Mouse (Mus musculus) neural tube, embryonic 13.5 days (tissue): ENCODE measurements at regions not wholly inside any gene's neighbourhood (a gene's known extent, or its start where the extent isn't known, plus 50 kb on each side); places are given as distances from the start of the nearest gene placed in this dataset.

Experiments used
- ATAC-seq: fragments of 200-750 bp; cut with Nextera tagmentation; 2 replicates; pipeline ENCODE4 v1.8.0; 2017; ENCODE audit warnings: low read depth, mild to moderate bottlenecking, moderate TSS enrichment, moderate library complexity
- H3K27ac ChIP-seq: fragments of 300-500 bp; sonication (generic); replicated peaks from 2 replicates; pipeline ENCODE4 v1.5.1; 2015; ENCODE audit warnings: moderate library complexity, mild to moderate bottlenecking, inconsistent platforms
- H3K27me3 ChIP-seq: fragments of 300-500 bp; sonication (generic); 2 replicates; pipeline ENCODE4 v1.6.1; 2015; ENCODE audit warnings: mild to moderate bottlenecking, inconsistent platforms
- H3K36me3 ChIP-seq: fragments of 300-500 bp; sonication (generic); 2 replicates; pipeline ENCODE4 v1.6.1; 2015; ENCODE audit warnings: mild to moderate bottlenecking, inconsistent platforms
- H3K4me1 ChIP-seq: fragments of 300-500 bp; sonication (generic); replicated peaks from 2 replicates; pipeline ENCODE4 v1.6.1; 2015; ENCODE audit warnings: inconsistent platforms
- H3K4me2 ChIP-seq: fragments of 300-500 bp; sonication (generic); 2 replicates; pipeline ENCODE4 v1.6.1; 2015; ENCODE audit warnings: inconsistent platforms, mild to moderate bottlenecking, moderate library complexity
- H3K4me3 ChIP-seq: fragments of 300-500 bp; sonication (generic); 2 replicates; pipeline ENCODE4 v1.5.1; 2015; ENCODE audit warnings: mild to moderate bottlenecking, inconsistent platforms
- H3K9ac ChIP-seq: fragments of 300-500 bp; sonication (generic); 2 replicates; pipeline ENCODE4 v1.6.1; 2015; ENCODE audit warnings: moderate library complexity, mild to moderate bottlenecking, inconsistent platforms
- H3K9me3 ChIP-seq: fragments of 300-500 bp; sonication (generic); 2 replicates; pipeline ENCODE4 v1.6.1; 2016; ENCODE audit warnings: inconsistent platforms
- WGBS: fragments of 180-500 bp; shearing (Covaris S2); methylation state at CpG from one replicate; pipeline ENCODE4 v1.1.7; 2015; 5-methylcytosine and 5-hydroxymethylcytosine counted together

DNA sequence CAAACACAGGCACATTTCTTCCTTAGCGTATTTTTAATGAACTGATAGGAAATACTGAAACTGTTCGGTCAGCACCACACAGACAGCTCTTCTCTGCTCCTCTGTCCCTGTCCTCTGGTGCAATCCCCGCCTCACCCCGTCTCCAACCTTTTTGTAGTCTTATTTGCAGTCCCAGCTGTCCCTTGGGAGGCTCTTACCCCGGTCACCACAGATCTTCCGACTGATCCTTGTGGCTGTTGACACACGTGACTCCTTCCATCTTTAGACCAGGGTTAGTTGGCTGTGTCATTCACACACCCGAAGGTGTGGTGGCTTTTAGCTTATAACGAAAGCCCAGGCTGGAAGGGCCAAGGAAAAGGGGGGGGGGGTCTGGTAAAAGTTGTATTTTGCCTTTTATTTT, 56.4 kb downstream of the Cyp26a1 start:
- no peak overlapping the region for H3K27ac ChIP-seq
- no peaks in the 10 kb centered on the region for H3K36me3 ChIP-seq
- no peak for ATAC-seq
- WGBS: 89% methylated on average over 9 of the region's 9 CpGs
- H3K9me3 ChIP-seq: 0 out of 2 replicates have a peak, but pooled peaks cover 4% of the 10 kb centered on the region
- no peak overlapping the region for H3K4me2 ChIP-seq
- H3K27me3 ChIP-seq: no peaks in the 10 kb centered on the region
- H3K4me1 ChIP-seq: no peaks in the 10 kb centered on the region
- no peak overlapping the region for H3K9ac ChIP-seq
- no peak overlapping the region for H3K4me3 ChIP-seq

DNA sequence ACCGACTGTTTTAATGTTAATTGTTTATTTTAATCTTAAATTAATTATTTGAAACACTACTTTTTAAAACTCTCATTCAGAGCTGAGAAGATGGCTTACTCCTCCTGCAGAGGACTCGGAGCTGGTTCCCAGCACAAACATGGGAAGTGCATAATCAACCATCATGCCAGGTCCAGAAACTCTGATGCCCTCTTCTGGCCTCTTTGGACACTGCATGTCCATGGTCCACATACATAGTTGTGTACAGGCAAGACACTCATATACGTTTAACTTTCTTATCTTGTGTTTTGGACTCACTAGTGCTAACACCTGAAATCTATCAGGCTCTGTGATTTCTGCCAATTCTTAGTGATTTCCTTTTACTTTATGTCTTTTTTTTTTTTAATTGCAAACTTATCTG, 57.8 kb downstream of the Cyp26a1 start:
- Histone ChIP-seq H3K4me3 (no peak overlapping the region), H3K27me3 (no peaks in the 10 kb centered on the region), H3K9ac (no peak overlapping the region), H3K27ac (no peak overlapping the region), H3K4me1 (no peaks in the 10 kb centered on the region), H3K9me3 (0 out of 2 replicates have a peak, but pooled peaks cover 4% of the 10 kb centered on the region), H3K36me3 (no peaks in the 10 kb centered on the region), H3K4me2 (no peak overlapping the region)
- no peak for ATAC-seq
- whole genome bisulfite sequencing: 91% methylated on average over 3 of the region's 3 CpGs

DNA sequence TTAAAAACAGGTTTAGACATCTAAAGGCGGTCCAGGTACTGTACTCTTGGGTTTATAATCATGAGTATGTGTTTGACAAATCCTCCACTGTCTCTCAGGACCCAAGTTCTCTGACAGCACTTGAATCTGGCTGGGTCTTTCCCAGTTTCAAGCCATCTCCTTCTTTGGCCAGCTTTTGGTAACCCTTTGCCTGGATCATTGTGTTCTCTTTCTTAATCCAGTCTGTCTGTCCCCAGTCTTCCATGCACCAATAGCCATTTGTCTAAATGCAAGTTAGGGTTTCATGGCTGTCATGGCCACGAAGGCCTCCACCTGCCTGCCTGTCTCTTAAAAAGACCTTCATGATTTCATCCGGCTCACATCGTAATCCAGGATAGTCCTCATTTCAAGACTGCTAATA, 71.8 kb downstream of the Cyp26a1 start:
- no peak overlapping the region for H3K27ac ChIP-seq
- no peaks in the 10 kb centered on the region for H3K36me3 ChIP-seq
- no peak overlapping the region for H3K4me2 ChIP-seq
- H3K9ac ChIP-seq: no peak overlapping the region
- whole genome bisulfite sequencing: 95% methylated on average over 4 of the region's 4 CpGs
- H3K4me1 ChIP-seq: no peaks in the 10 kb centered on the region
- H3K4me3 ChIP-seq: no peak overlapping the region
- H3K27me3 ChIP-seq: no peaks in the 10 kb centered on the region
- no peak for ATAC-seq
- H3K9me3 ChIP-seq: peaks cover 4% of the 10 kb centered on the region; the same call in 1 of the 2 replicates

DNA sequence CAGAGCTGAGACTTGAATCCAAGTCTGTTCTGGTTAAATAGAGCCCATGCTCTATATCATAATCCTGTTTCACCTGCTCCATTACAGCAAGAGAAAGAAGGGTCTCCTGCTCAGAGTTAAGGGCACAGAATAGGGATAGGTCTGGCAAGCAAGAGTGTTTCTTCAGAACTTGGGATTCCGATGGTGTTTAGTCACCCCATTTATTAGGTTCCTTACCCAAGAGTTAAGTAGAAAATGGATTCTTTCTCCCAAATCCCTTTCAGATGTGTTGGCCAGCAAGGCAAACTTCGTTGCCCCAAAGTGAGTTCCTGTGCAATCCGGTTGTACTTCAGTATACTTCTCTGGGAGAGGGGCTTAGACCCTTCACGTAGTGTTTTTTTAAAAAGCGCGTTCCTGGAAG, 74.4 kb downstream of the Cyp26a1 start:
- Histone ChIP-seq H3K36me3 (no peaks in the 10 kb centered on the region), H3K9ac (no peak overlapping the region)
- 91% methylated on average over 6 of the region's 6 CpGs for WGBS

DNA sequence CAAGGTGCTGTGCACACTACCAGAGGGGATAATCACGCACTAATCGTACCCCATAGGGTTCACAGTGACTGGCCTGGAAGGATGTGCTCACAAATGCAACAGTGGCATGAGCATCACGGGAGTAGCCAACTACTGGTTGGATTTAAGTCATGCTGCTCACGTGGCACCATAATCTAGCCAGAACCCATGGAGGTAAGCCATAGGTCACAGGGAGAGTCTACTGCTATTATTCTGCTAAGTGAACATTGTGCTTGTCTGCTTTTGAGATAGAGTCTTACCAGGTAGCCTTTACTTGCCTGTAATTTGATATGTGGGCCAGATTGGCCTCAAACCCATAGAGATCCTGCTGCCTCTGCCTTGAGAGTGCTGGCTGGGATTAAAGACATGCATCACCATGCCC, 77.0 kb downstream of the Cyp26a1 start:
- Histone ChIP-seq H3K9ac (no peak overlapping the region), H3K27ac (no peak overlapping the region), H3K36me3 (no peaks in the 10 kb centered on the region), H3K4me3 (no peak overlapping the region), H3K27me3 (no peaks in the 10 kb centered on the region), H3K9me3 (no peaks in the 10 kb centered on the region), H3K4me1 (no peaks in the 10 kb centered on the region), H3K4me2 (no peak overlapping the region)
- ATAC-seq: no peak
- 88% methylated on average over 4 of the region's 4 CpGs for WGBS

More for the DNA sequence above, 74.4 kb downstream of the Cyp26a1 start:
- no peak overlapping the region for H3K4me3 ChIP-seq
- H3K4me2 ChIP-seq: no peak overlapping the region
- H3K27ac ChIP-seq: no peak overlapping the region
- H3K27me3 ChIP-seq: no peaks in the 10 kb centered on the region
- ATAC-seq: no peak
- H3K4me1 ChIP-seq: no peaks in the 10 kb centered on the region
- H3K9me3 ChIP-seq: no peaks in the 10 kb centered on the region

DNA sequence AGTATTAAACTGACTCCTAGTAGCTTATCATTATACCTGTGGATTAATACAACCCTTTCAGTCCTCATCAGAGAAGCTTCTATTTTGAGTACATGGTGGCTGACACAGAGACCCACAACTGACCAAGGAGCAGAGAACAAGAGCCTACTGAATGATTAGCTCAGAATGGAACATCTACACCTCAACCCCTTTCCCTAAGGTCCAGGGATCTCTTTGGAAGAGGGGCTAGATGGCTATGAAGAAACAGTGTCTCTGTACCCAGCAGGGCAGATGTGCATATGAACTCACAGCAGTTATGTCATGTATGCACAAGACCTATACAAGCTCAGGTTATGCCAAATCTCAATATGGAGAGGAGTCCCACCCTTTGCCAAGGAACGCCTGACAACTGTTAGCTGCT, 77.4 kb downstream of the Cyp26a1 start:
- Histone ChIP-seq H3K36me3 (no peaks in the 10 kb centered on the region), H3K9ac (no peak overlapping the region), H3K4me2 (no peak overlapping the region), H3K4me1 (no peaks in the 10 kb centered on the region), H3K9me3 (no peaks in the 10 kb centered on the region), H3K27ac (no peak overlapping the region), H3K4me3 (no peak overlapping the region), H3K27me3 (no peaks in the 10 kb centered on the region)
- no peak for ATAC-seq
- 91% methylated on average over 1 of the region's 1 CpGs for WGBS

DNA sequence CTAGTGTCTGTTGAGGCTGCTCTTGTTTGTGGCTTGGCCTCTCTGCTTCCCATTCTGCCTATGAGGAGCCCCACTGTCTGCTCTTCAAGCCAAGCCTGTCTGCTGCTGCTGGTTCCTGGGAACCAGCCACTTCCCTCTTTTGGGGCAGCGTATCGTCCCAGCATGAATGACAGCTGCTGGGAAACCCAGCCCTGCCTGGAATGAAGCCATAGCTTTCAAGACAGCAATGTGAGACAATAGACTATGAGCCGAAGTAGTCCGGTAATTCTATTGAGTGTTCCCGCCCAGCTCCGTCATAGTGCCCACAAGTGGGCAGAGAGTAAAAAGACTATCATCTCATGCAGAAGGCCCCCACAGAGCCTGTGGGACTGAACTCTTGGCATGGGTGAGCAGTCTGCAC, 80.4 kb downstream of the Cyp26a1 start:
- 40% methylated on average over 6 of the region's 6 CpGs for WGBS
- Histone ChIP-seq H3K4me2 (no peak overlapping the region), H3K9me3 (no peaks in the 10 kb centered on the region), H3K36me3 (no peaks in the 10 kb centered on the region), H3K9ac (no peak overlapping the region), H3K4me3 (no peak overlapping the region), H3K27me3 (no peaks in the 10 kb centered on the region), H3K4me1 (no peaks in the 10 kb centered on the region), H3K27ac (no peak overlapping the region)
- ATAC-seq: no peak

DNA sequence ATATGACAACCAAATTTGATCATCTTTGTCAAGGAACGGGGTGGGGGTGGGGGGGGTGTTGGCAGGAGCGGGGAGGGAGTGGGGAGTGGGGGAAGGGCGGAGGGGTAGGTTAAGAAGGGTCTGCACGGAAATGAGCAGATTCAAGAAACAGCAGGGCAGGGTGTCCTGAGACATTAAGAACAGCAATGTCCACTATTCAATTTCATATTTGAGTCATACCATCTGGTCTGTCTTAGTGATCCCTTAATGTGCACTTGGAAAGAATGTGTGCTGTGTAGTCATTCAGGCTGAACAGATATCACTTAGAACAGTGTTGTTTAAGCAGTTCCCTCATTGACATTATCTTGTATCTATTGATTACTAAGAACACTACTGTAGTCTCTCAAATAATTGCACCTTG, 81.0 kb downstream of the Cyp26a1 start:
- H3K9ac ChIP-seq: no peak overlapping the region
- no peaks in the 10 kb centered on the region for H3K27me3 ChIP-seq
- H3K4me3 ChIP-seq: no peak overlapping the region
- no peak overlapping the region for H3K27ac ChIP-seq
- no peaks in the 10 kb centered on the region for H3K9me3 ChIP-seq
- H3K36me3 ChIP-seq: no peaks in the 10 kb centered on the region
- no peak for ATAC-seq
- no peak overlapping the region for H3K4me2 ChIP-seq
- 95% methylated on average over 4 of the region's 4 CpGs for WGBS
- no peaks in the 10 kb centered on the region for H3K4me1 ChIP-seq

DNA sequence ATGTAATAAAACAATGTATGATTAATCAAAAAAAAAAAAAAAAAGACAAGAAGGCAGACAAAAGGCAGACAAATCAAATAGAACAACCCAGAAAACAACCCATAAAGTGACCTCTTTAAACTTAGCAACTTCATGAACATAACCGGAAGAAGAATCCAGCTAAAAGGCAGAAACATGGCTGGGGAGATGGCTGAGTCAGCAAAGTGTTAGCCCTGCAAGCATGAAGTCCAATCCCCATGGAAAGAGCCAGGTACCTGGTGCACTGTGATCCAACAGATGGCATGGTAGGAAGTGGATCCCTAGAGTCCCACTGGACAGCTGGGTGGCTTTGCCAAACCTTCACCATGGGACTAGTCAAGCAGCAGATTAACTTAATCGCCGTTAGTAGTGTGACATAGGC, 90.9 kb downstream of the Cyp26a1 start:
- Histone ChIP-seq H3K4me2 (no peak overlapping the region), H3K4me3 (no peak overlapping the region), H3K36me3 (no peaks in the 10 kb centered on the region), H3K9ac (no peak overlapping the region), H3K4me1 (peaks cover 19% of the 10 kb centered on the region), H3K27me3 (peaks cover 53% of the 10 kb centered on the region), H3K9me3 (no peaks in the 10 kb centered on the region), H3K27ac (no peak overlapping the region)
- 89% methylated on average over 3 of the region's 3 CpGs for WGBS
- ATAC-seq: no peak

DNA sequence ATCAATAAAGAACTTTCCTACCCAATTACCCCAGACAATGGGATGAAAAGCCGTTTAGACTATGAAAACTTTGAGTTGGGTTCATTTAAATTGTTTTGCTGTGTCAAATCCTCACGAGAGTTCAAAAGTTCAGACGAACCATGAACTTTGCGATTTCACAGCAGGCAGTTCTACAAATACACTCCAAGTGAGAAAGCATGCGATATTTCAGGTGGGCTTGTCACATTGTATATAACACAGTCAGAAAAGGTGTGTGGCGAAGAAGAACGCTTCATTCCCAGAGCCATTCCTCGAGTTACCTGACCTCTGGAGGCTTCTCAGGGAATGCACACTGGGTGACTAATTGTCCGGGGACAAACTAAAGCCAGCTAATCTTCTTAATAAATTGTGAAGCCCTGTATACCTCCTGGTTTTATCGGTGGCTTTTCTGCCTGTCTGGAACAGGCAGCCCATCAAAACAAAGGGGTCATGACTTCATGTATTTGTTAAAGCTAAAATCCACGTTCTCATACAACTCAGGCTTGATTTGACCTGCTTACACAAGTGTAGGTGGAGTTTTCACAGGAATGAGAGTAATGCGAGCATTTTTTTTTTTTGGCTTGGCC, 92.1 kb downstream of the Cyp26a1 start:
- H3K4me2 ChIP-seq: peak overlapping the region; percentile 47; the same call in 1 of the 2 replicates
- no peaks in the 10 kb centered on the region for H3K36me3 ChIP-seq
- H3K4me1 ChIP-seq: peaks cover 19% of the 10 kb centered on the region
- H3K27ac ChIP-seq: no peak overlapping the region
- 14% methylated on average over 12 of the region's 12 CpGs for WGBS
- no peak overlapping the region for H3K4me3 ChIP-seq
- H3K27me3 ChIP-seq: peaks cover 63% of the 10 kb centered on the region
- H3K9ac ChIP-seq: no peak overlapping the region
- no peaks in the 10 kb centered on the region for H3K9me3 ChIP-seq
- no peak for ATAC-seq

DNA sequence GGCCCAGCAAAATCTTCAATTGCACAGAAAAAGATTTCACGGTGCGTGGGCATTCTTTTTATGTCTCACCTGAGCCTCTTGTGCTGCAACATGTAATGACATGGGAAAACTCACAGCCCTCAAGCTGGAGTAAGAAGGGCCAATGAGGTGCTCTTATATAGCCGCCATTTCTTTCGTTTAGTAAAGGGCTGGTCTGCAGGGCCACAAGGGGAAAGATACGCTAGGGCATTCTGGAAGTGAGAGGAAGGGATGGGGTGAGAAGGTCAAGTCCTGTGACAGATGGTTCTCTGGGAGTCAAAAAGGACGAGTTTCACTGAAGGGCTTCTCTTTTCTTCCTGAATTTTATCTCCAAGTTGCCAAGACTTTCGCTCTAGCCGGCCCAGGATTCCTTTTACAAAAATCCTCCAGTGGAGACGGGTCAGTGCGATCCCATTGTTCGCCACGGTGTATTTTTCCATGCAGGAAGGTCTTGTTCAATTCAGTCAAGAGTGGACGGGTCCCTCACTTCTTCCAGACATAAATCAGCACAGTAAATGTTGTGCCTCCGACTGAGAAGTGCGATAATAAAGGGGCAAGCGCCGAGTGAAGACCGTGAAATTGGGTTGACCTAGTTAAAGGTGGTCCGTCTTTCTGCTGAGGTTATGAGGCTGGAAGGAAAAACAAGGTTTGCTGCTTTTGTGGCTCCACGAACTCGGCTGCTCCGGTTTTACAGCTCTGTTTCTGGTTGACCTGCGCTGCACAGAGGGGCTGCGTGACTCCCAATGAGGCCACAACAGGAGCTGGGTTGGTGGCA, 92.9 kb downstream of the Cyp26a1 start:
- Histone ChIP-seq H3K4me3 (peak overlapping the region; percentile 23), H3K27ac (no peak overlapping the region), H3K4me2 (peak overlapping the region; percentile 47), H3K4me1 (peaks cover 19% of the 10 kb centered on the region), H3K36me3 (no peaks in the 10 kb centered on the region), H3K9me3 (no peaks in the 10 kb centered on the region), H3K9ac (peak overlapping the region; percentile 31; the same call in 1 of the 2 replicates), H3K27me3 (peaks cover 64% of the 10 kb centered on the region)
- whole genome bisulfite sequencing: 11% methylated on average over 24 of the region's 24 CpGs
- peak; percentile 43; the same call in 1 of the 2 replicates for ATAC-seq

DNA sequence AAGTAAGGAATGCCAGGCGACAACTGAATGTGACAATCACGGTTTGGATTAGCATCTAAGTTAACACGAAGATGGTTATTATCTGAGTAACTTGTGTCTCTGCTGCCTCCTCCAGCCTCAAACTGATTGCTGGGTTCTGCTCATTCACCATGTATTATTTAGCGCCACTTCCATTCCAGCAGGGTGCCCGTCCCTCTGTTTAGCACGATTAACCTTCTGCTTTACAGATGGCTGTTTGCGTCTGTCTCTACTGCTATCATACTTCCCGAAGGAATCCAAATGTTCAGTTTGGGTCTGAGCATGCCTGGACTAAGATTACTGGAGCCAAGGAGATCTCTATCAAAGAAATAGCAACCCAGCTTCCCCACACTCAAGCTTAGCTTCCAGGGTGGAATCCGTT, 95.6 kb downstream of the Cyp26a1 start:
- peaks cover 77% of the 10 kb centered on the region for H3K27me3 ChIP-seq
- H3K9me3 ChIP-seq: no peaks in the 10 kb centered on the region
- H3K4me3 ChIP-seq: no peak overlapping the region
- H3K36me3 ChIP-seq: no peaks in the 10 kb centered on the region
- no peak overlapping the region for H3K9ac ChIP-seq
- H3K4me2 ChIP-seq: no peak overlapping the region
- 78% methylated on average over 9 of the region's 9 CpGs for WGBS
- ATAC-seq: no peak
- peaks cover 19% of the 10 kb centered on the region for H3K4me1 ChIP-seq
- H3K27ac ChIP-seq: no peak overlapping the region
